Mouse (Mus musculus) ES-E14 (cell line): ENCODE measurements around the gene Hpn. TPM values are rescaled to one million over a fixed set of nuclear protein-coding genes. Genes with fewer than 3 reads are reported as not detected.

Experiments used
- DNase-seq: peaks from one replicate; pipeline ENCODE4 v3.0.0-alpha.2; 2013; ENCODE audit warnings: low read depth, low spot score
- H3K27ac ChIP-seq: 2 replicates; pipeline ENCODE4 v1.5.1; 2012; ENCODE audit warnings: low read depth, mild to moderate bottlenecking, low read length, moderate library complexity, mixed read lengths; ENCODE audit not compliant: poor library complexity, insufficient read depth, severe bottlenecking
- H3K36me3 ChIP-seq: 2 replicates; pipeline ENCODE4 v1.6.1; 2012; ENCODE audit warnings: mild to moderate bottlenecking, low read length, moderate library complexity, mixed read lengths; ENCODE audit not compliant: control insufficient read depth, poor library complexity, insufficient read depth, severe bottlenecking
- H3K4me1 ChIP-seq, 2 experiments: fragments of 150-350 bp in 1 of 2; sonication (generic) in 1 of 2; 2 replicates each; pipeline ENCODE4 v1.6.1; 2012; ENCODE audit warnings: low read length in 2 of 2, mild to moderate bottlenecking in 1 of 2, mixed read lengths in 1 of 2; ENCODE audit not compliant: control insufficient read depth in 2 of 2, insufficient read depth in 2 of 2, poor library complexity in 1 of 2
- H3K4me3 ChIP-seq, 2 experiments: fragments of 150-350 bp in 1 of 2; sonication (generic) in 1 of 2; 2 replicates each; pipeline ENCODE4 v1.5.1; 2012; ENCODE audit warnings: low read length in 2 of 2, low read depth in 1 of 2, mild to moderate bottlenecking in 1 of 2, mixed read lengths in 1 of 2; ENCODE audit not compliant: insufficient read depth in 1 of 2, poor library complexity in 1 of 2, severe bottlenecking in 1 of 2
- H3K9ac ChIP-seq: 2 replicates; pipeline ENCODE4 v1.6.1; 2012; ENCODE audit warnings: low read depth, mild to moderate bottlenecking, low read length, mixed read lengths; ENCODE audit not compliant: poor library complexity, insufficient read depth, severe bottlenecking
- H3K9me3 ChIP-seq: fragments of 150-350 bp; sonication (generic); 2 replicates; pipeline ENCODE4 v1.6.1; 2012; ENCODE audit warnings: low read depth, mild to moderate bottlenecking, low read length; ENCODE audit not compliant: control insufficient read depth, insufficient read depth
- CHD2 ChIP-seq: IDR thresholded peaks from 2 replicates; pipeline ENCODE4 v1.6.1; 2014; ENCODE audit warnings: mild to moderate bottlenecking, low read depth, low read length, inconsistent platforms
- HCFC1 ChIP-seq: IDR thresholded peaks from 2 replicates; pipeline ENCODE4 v1.6.1; 2012; ENCODE audit warnings: low read length, inconsistent platforms, borderline replicate concordance; ENCODE audit not compliant: insufficient read depth
- MAFK ChIP-seq: IDR thresholded peaks from 2 replicates; pipeline ENCODE4 v1.6.1; 2014; ENCODE audit warnings: mild to moderate bottlenecking, low read depth, low read length, inconsistent platforms; ENCODE audit not compliant: insufficient read depth
- ZC3H11A ChIP-seq: IDR thresholded peaks from 2 replicates; pipeline ENCODE4 v1.6.1; 2012; ENCODE audit warnings: low read depth, mild to moderate bottlenecking, inconsistent platforms, low read length, borderline replicate concordance
- ZNF384 ChIP-seq: IDR thresholded peaks from 2 replicates; pipeline ENCODE4 v1.6.1; 2012; ENCODE audit warnings: low read depth, low read length, inconsistent platforms
- in situ Hi-C, 2 experiments: fragments of 600-800 bp; cut with MboI; formaldehyde crosslinking; loops; one replicate each; pipeline ENCODE4 v1.15.1; 2025; ENCODE audit warnings: low sequenced_read_pairs in 2 of 2, inconsistent platforms in 1 of 2; ENCODE audit not compliant: unreplicated experiment in 2 of 2
- total RNA-seq: library from RNA; depleted of rRNA; stranded (reverse); fragments of 300-350 nt; gene quantifications from 2 replicates; pipeline ENCODE4 v1.2.3, GENCODE M21; 2012

Hpn gene
- total RNA-seq, 1 experiment, result 14.5 TPM

GRCm38 (mm10) chr7:31074061-31074712, 40.9 kb downstream of the Hpn start:
- H3K9ac ChIP-seq, result no peak overlapping the region
- in situ Hi-C loops, result no loop called here
- no peaks in the 10 kb centered on the region for H3K9me3 ChIP-seq
- H3K4me3 ChIP-seq, result no peak overlapping the region
- no peak for TF ChIP-seq CHD2
- TF ChIP-seq MAFK, result no peak
- TF ChIP-seq ZNF384, result no peak
- no peak for TF ChIP-seq HCFC1
- no peak for TF ChIP-seq ZC3H11A
- DNase-seq, result no peak
- H3K27ac ChIP-seq, result no peak overlapping the region
- peaks cover 0 to 5% of the 10 kb centered on the region in 2 experiments; a peak in 1 of 4 replicates for H3K4me1 ChIP-seq
- no peaks in the 10 kb centered on the region for H3K36me3 ChIP-seq

- H3K9me3 ChIP-seq, result no peaks in the 10 kb centered on the region
- H3K36me3 ChIP-seq, result no peaks in the 10 kb centered on the region
- no peak for DNase-seq
- TF ChIP-seq ZNF384 (no peak), ZC3H11A (no peak), HCFC1 (no peak), MAFK (no peak), CHD2 (no peak)
- H3K9ac ChIP-seq, result no peak overlapping the region
- H3K4me1 ChIP-seq, result peaks cover 0 to 5% of the 10 kb centered on the region in 2 experiments; a peak in 1 of 4 replicates
- in situ Hi-C loops, result no loop called here
- H3K4me3 ChIP-seq, result no peak overlapping the region
- no peak overlapping the region for H3K27ac ChIP-seq
These were observed 41.5 kb downstream of the Hpn start for GRCm38 (mm10) chr7:31073546-31073945.

- in situ Hi-C loops, result no loop called here
- Histone ChIP-seq H3K4me1 (peaks cover 0 to 2% of the 10 kb centered on the region in 2 experiments; a peak in 1 of 4 replicates), H3K9me3 (no peaks in the 10 kb centered on the region), H3K4me3 (no peak overlapping the region), H3K27ac (no peak overlapping the region), H3K9ac (no peak overlapping the region), H3K36me3 (no peaks in the 10 kb centered on the region)
- TF ChIP-seq HCFC1 (no peak), MAFK (no peak), ZNF384 (no peak), CHD2 (no peak), ZC3H11A (no peak)
- DNase-seq, result no peak
These were observed 42.8 kb downstream of the Hpn start for GRCm38 (mm10) chr7:31072326-31072725.

- DNase-seq, result no peak
- in situ Hi-C loops, result no loop called here
- H3K4me1 ChIP-seq, result peaks cover 0 to 5% of the 10 kb centered on the region in 2 experiments; a peak in 1 of 4 replicates
- no peak overlapping the region for H3K9ac ChIP-seq
- TF ChIP-seq ZNF384, result no peak
- TF ChIP-seq HCFC1, result no peak
- no peak for TF ChIP-seq CHD2
- TF ChIP-seq MAFK, result no peak
- TF ChIP-seq ZC3H11A, result no peak
- H3K36me3 ChIP-seq, result no peaks in the 10 kb centered on the region
- no peak overlapping the region for H3K27ac ChIP-seq
- no peaks in the 10 kb centered on the region for H3K9me3 ChIP-seq
- no peak overlapping the region for H3K4me3 ChIP-seq
These were observed 44.8 kb downstream of the Hpn start for GRCm38 (mm10) chr7:31070324-31070723.
